Mouse (Mus musculus): Measurements from ENCODE around the gene Gm3532.
"Not testable (repeated sequence)": the region's sequence is repeated elsewhere in the genome, so short reads cannot be mapped to it uniquely, and the experiment has no call there.

Gm3532 gene

DNA sequence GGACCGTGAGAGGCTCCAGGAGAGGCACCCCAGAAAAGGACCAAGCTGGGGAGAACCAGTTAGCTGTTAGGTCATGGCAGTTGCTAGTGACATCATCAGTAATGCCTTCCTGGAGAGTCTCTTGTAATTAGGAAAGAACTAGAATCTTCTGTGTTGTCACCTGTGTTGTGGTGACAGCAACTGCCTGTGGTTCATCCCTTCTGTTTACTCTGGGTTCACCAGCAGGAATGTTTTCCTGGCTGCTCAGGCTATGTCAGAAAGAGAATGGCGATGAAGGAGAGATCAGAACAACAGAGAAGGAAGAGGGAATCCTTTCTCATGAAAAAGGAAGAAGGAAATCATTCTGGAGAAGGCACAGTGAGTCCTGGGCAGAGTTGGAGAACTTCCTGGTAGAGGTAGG, at the start of gene Gm3532:
Gene Gm3532, plus strand, starts transcription at position 301 of the 400 bp plus-strand sequence.
- DNase-seq (ENCODE audit: extremely low read depth, low read depth, low spot score): not testable (repeated sequence)

DNA sequence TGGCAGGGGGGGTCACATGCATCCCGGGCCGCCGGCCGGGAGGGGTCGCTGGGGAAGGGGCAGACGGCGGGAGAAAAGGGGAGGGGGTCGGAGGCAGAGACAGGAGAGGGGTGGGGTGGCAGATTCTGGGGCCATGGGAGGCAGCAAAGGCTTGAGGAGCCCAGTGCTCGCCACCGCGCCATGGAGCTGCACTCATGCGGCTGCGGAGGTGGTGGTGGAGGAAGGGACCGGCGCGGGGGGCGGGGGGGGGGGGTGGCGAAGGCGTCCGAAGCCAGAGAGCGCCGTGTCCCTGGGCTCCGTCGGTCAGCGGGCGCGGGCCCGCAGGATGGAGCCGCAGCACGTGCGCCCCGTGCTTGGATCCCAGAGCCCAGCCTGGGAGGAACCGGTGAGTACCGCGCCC, 36.9 kb upstream of the Gm3532 start, which contains the start of gene Gm3488:
Gene Gm3488, plus strand, starts transcription at position 301 of the 400 bp plus-strand sequence.
- DNase-seq (ENCODE audit: extremely low read depth, low read depth, low spot score): not testable (repeated sequence)
